Mouse (Mus musculus): ENCODE results near the gene Ggt1. TPM values are rescaled to one million over a fixed set of nuclear protein-coding genes. Genes with fewer than 3 reads are reported as not detected.
A peak's percentile ranks its signal among the peaks of the same experiment; 100 is the strongest.

Ggt1 gene
- polyA plus RNA-seq, 1 experiment = not detected

DNA sequence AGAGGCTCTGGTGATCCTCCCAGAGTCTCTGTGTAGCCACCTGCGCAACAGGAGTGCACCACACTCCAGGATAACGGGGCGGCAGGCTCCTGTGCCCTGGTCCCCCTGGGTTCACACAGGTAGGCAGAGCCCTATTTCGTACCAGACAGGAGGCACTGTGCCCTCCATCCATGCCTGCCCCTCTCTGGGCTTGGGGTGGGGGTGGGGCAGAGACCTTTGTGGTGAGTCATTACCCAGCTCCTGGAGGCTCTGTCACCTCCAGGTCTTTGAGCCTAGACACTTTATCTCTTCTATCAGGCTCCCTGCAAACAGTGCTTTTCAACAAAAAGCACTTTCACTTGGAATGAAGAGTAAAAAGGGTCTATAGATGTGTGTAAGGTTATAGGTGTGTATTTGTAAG, 7.4 kb downstream of the Ggt1 start:
- Histone ChIP-seq H3K27ac (ENCODE audit: insufficient read depth, low read depth, low read length) (no peak overlapping the region), H3K4me1 (ENCODE audit: control insufficient read depth, insufficient read depth, low read length) (peaks cover 11% of the 10 kb centered on the region), H3K4me3 (ENCODE audit: insufficient read depth, low read length) (no peak overlapping the region)
- TF ChIP-seq POLR2A (IDR thresholded peaks at IDR 0.05; ENCODE audit: borderline replicate concordance, low read depth, low read length) = no peak
- no peak for TF ChIP-seq CTCF (IDR thresholded peaks at IDR 0.05; ENCODE audit: low read depth, low read length)

DNA sequence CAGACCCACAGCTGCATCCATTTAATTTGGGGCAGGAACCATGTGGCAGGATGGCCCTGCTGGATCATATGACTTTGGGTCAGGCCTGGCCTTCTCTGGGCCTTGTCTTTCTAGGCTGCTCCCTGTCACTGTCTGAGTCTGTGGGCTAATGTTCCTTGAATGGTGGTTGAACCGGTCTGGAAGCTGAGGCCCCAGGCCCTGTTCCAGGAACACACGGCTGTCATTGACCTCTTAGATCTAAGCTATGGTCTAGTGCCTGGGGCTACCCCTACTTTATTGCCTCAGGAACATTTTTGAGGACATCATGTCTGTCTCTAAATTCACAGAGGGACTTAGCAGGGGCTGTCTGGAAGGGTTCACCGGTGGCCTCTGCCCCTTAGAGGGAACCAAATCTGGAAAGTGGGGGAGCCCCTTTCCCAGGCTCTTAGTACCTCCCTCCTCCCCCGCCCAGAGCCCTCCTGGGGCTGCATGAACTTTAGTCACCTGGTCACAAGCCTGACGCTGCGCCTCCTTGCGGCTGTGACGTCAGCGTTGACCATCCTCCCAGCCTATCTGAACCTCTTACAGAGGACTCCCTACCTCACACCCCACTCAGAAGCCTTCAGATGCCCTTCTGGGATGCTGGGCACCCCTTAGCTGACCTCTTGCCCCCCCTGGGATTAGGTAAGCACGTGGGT, 9.7 kb downstream of the Ggt1 start:
- Histone ChIP-seq H3K4me1 (ENCODE audit: control insufficient read depth, insufficient read depth, low read length) (peaks cover 1% of the 10 kb centered on the region), H3K4me3 (ENCODE audit: insufficient read depth, low read length) (no peak overlapping the region), H3K27ac (ENCODE audit: insufficient read depth, low read depth, low read length) (no peak overlapping the region)
- TF ChIP-seq POLR2A (IDR thresholded peaks at IDR 0.05; ENCODE audit: borderline replicate concordance, low read depth, low read length) (no peak), CTCF (IDR thresholded peaks at IDR 0.05; ENCODE audit: low read depth, low read length) (no peak)

DNA sequence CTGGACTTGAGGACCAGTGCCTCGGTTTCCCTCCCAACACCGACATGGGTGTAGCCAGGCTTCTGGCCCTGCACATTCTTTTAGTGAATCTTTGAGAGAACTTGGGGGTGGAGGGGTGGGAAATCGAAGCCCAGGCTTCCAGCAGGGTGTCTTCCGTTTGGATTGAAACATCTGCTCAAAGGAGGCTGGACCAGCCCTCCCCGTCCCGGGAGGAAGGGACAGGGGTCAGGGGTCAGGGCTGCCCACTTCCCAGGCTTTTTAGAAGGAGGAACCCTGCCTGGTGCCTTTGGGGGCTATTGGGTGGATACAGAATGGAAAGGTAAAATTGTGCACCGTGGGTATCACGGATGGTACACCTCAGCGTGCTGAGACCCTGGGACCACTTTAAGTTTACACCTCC, 10.5 kb downstream of the Ggt1 start:
- Histone ChIP-seq H3K27ac (ENCODE audit: insufficient read depth, low read depth, low read length) (no peak overlapping the region), H3K4me3 (ENCODE audit: insufficient read depth, low read length) (no peak overlapping the region), H3K4me1 (ENCODE audit: control insufficient read depth, insufficient read depth, low read length) (no peaks in the 10 kb centered on the region)
- TF ChIP-seq POLR2A (IDR thresholded peaks at IDR 0.05; ENCODE audit: borderline replicate concordance, low read depth, low read length) (no peak), CTCF (IDR thresholded peaks at IDR 0.05; ENCODE audit: low read depth, low read length) (no peak)

DNA sequence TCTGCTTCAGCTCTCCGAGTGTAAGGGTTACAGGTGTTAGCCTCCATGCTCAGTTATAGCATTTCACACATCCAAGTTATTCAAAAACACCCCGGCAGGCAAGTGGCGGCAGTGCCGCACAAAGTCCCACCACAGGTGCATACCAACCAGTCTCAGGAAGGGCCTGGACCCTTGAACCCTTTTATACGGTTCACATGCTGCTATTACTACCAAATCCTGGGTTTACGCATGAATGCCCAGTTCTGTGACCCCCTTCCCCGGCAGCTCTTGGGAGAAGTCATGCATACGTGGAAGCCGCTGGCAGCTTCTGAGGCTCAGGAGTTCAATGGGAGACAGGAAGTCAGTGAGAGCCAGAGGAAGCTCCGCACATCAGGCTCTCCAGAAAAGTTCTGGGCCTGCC, 11.8 kb downstream of the Ggt1 start:
- no peak overlapping the region for H3K27ac ChIP-seq (ENCODE audit: insufficient read depth, low read depth, low read length)
- no peak overlapping the region for H3K4me3 ChIP-seq (ENCODE audit: insufficient read depth, low read length)
- no peak for TF ChIP-seq POLR2A (IDR thresholded peaks at IDR 0.05; ENCODE audit: borderline replicate concordance, low read depth, low read length)
- TF ChIP-seq CTCF (IDR thresholded peaks at IDR 0.05; ENCODE audit: low read depth, low read length) = no peak
- H3K4me1 ChIP-seq (ENCODE audit: control insufficient read depth, insufficient read depth, low read length) = no peaks in the 10 kb centered on the region

DNA sequence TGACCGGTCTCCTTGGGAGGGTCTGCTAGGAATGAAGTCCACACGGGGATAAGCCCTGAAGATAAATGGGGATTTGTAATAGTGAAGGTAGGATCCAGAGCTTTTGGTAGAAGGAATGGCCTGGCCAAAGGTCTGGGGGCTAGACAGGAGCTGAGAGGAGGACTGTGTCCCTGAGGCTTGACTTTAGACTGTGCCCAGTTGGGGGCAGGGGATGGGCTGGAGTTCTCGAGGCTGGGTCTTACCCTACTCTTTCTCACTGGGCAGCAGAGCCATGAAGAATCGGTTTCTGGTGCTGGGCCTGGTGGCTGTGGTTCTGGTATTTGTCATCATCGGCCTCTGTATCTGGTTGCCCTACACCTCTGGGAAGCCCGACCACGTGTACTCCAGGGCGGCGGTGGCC, 12.6 kb downstream of the Ggt1 start:
- Histone ChIP-seq H3K27ac (ENCODE audit: insufficient read depth, low read depth, low read length) (no peak overlapping the region), H3K4me3 (ENCODE audit: insufficient read depth, low read length) (no peak overlapping the region), H3K4me1 (ENCODE audit: control insufficient read depth, insufficient read depth, low read length) (no peaks in the 10 kb centered on the region)
- TF ChIP-seq CTCF (IDR thresholded peaks at IDR 0.05; ENCODE audit: low read depth, low read length) = no peak

DNA sequence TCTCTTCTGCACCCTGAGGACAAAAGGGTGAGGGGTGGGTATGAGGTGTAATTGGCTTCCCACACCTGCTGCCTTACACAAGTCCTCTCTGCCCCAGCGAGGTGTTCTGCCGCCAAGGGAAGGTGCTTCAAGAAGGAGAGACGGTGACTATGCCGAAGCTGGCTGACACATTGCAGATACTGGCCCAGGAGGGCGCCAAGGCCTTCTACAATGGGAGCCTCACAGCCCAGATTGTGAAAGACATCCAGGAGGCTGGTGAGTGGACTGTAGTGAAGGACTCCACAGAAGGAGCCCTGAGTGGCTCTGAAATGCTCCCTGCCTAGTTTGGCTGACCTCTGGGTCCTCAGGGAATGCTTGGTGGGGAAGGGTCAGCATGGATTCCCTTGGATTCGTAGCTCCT, 17.7 kb downstream of the Ggt1 start:
- Histone ChIP-seq H3K4me3 (ENCODE audit: insufficient read depth, low read length) (no peak overlapping the region), H3K4me1 (ENCODE audit: control insufficient read depth, insufficient read depth, low read length) (no peaks in the 10 kb centered on the region), H3K27ac (ENCODE audit: insufficient read depth, low read depth, low read length) (no peak overlapping the region)
- TF ChIP-seq CTCF (IDR thresholded peaks at IDR 0.05; ENCODE audit: low read depth, low read length) (no peak), POLR2A (IDR thresholded peaks at IDR 0.05; ENCODE audit: borderline replicate concordance, low read depth, low read length) (no peak)

DNA sequence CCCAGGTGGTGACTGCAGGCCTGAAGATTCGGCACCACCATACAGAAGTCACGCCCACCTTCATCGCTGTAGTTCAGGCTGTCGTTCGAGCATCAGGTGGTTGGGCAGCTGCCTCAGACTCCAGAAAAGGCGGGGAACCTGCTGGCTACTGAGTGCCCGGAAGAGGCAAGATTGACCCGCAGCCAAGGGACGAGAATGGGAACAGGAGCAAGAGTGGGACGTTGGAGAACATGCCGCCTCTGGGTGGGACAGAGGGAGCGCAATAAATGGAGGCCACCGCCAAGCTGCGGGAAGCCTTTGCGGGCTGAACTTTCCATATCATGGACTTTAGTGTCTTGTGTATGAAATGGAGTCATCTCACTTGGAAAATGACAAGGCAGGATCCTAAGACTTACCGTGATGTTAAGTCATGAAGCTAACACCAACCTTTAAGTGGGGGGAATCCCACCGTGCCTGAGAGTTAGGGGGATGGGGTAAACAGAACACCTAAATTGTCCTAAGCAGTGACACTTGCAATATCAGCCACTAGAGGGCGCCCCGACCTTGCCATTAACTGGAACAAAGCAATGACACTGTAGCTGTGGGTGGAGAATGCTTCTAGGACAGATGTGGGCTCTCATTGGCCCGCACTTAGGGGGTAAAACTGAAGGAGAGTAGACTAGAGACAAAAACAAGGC, 24.6 kb downstream of the Ggt1 start:
- peaks cover 21% of the 10 kb centered on the region for H3K4me1 ChIP-seq (ENCODE audit: control insufficient read depth, insufficient read depth, low read length)
- no peak overlapping the region for H3K4me3 ChIP-seq (ENCODE audit: insufficient read depth, low read length)
- H3K27ac ChIP-seq (ENCODE audit: insufficient read depth, low read depth, low read length) = no peak overlapping the region
- TF ChIP-seq CTCF (IDR thresholded peaks at IDR 0.05; ENCODE audit: low read depth, low read length) (peak; percentile 39; the same call in 1 of the 2 replicates), POLR2A (IDR thresholded peaks at IDR 0.05; ENCODE audit: borderline replicate concordance, low read depth, low read length) (no peak)

DNA sequence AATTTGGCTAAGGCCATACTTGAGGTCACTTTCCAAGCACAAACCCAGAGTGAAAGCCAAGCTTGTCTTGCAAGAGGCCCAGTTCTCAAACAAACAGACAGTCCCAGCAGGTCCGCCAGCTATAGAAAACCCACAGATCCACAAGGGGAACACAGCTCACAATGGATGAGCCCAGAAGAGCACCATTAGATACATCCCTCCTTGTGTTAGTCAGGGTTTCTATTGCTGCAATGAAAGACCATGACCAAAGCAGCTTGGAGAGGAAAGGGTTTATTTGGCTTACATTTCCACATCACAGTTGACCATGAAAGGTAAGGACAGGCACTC, 25.1 kb downstream of the Ggt1 start:
- TF ChIP-seq POLR2A (IDR thresholded peaks at IDR 0.05; ENCODE audit: borderline replicate concordance, low read depth, low read length) (no peak), CTCF (IDR thresholded peaks at IDR 0.05; ENCODE audit: low read depth, low read length) (no peak)
- H3K4me3 ChIP-seq (ENCODE audit: insufficient read depth, low read length) = no peak overlapping the region
- no peak overlapping the region for H3K27ac ChIP-seq (ENCODE audit: insufficient read depth, low read depth, low read length)
- H3K4me1 ChIP-seq (ENCODE audit: control insufficient read depth, insufficient read depth, low read length) = peaks cover 25% of the 10 kb centered on the region

DNA sequence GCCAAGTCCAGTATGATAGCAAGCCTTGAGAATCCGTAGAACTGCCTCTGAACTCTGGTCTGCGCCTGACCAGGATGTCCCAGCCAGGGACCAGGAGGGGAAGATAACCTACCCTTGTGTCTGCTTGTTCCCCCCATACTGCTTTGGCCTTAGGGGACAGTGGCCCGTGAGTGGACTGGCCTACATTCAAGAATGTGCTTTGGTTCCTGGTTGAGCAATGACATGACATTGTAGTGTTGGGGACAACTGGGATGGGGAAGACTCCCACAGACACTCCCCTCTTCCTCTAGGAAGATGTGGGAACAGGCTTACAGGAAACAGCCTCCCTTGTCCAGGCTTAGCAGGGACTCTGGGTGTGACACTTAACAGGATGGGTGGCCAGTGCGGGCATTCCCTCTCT, 26.4 kb downstream of the Ggt1 start:
- no peak overlapping the region for H3K4me3 ChIP-seq (ENCODE audit: insufficient read depth, low read length)
- TF ChIP-seq CTCF (IDR thresholded peaks at IDR 0.05; ENCODE audit: low read depth, low read length) = no peak
- no peak for TF ChIP-seq POLR2A (IDR thresholded peaks at IDR 0.05; ENCODE audit: borderline replicate concordance, low read depth, low read length)
- H3K27ac ChIP-seq (ENCODE audit: insufficient read depth, low read depth, low read length) = no peak overlapping the region
- H3K4me1 ChIP-seq (ENCODE audit: control insufficient read depth, insufficient read depth, low read length) = peaks cover 36% of the 10 kb centered on the region

DNA sequence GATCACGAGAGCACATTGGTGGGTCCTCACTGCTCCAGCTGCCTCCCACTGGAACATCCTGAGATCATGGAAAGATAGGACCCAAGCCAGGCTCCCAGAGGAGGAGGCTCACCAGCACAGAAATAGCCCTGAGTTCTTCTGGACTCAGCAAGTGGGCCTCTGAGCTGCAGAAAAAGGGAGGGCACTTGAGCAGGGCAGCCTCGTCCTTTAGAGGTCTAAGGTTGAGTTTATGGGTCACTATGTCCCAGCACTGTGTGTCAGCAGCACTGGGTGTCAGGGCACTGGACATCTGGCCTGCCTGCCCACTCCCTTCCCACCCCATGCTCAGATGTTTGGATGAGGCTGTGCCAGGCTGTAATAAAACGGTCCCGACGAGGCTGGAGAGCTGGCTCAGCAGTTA, 26.9 kb downstream of the Ggt1 start:
- no peak overlapping the region for H3K27ac ChIP-seq (ENCODE audit: insufficient read depth, low read depth, low read length)
- TF ChIP-seq POLR2A (IDR thresholded peaks at IDR 0.05; ENCODE audit: borderline replicate concordance, low read depth, low read length) (no peak), CTCF (IDR thresholded peaks at IDR 0.05; ENCODE audit: low read depth, low read length) (no peak)
- H3K4me1 ChIP-seq (ENCODE audit: control insufficient read depth, insufficient read depth, low read length) = peaks cover 37% of the 10 kb centered on the region
- H3K4me3 ChIP-seq (ENCODE audit: insufficient read depth, low read length) = no peak overlapping the region

All from bone marrow macrophage, adult 2 months (primary cell).